Mouse (Mus musculus): ENCODE measurements around the gene Arhgef17. TPM values are rescaled to one million over a fixed set of nuclear protein-coding genes. Genes with fewer than 3 reads are reported as not detected.

Arhgef17 gene
- polyA plus RNA-seq, 1 experiment from 2014 or later = 6.5 TPM

- H3K27me3 ChIP-seq (ENCODE audit: poor library complexity, severe bottlenecking) = no peaks in the 10 kb centered on the region
- no peaks in the 10 kb centered on the region for H3K4me1 ChIP-seq
- H3K9me3 ChIP-seq = no peaks in the 10 kb centered on the region
- no peak overlapping the region for H3K4me3 ChIP-seq
- WGBS = 95% methylated on average over 3 of the region's 3 CpGs
- H3K36me3 ChIP-seq (replicated peaks) = peaks cover 26% of the 10 kb centered on the region
- H3K27ac ChIP-seq = no peak overlapping the region
- DNase-seq (ENCODE audit: extremely low spot score, low spot score) = no peak
Observed at GRCm38 (mm10) chr7:100824661-100825060, 107.2 kb downstream of the Arhgef17 start.

Small RNAs within 50 kb of the gene (microRNA-seq; reads per million reads assigned to microRNA genes)
- gene Mir3102 = 185 reads per million, percentile 54 among the genes with 10 or more reads in this experiment

Other genes starting within 250 kb of the Arhgef17 start
- gene Fam168a, start 225.5 kb downstream of the Arhgef17 start, polyA plus RNA-seq (2016; fragmentation: Nextera tagmentation; extraction: Ambion mirVana) = 30.2 and 35.8 TPM in 2 replicates
- gene Relt, start 68.7 kb downstream of the Arhgef17 start, polyA plus RNA-seq (2016; fragmentation: Nextera tagmentation; extraction: Ambion mirVana) = 5.0 and 5.7 TPM in 2 replicates
- 1.5 and 2.0 TPM in 2 replicates for gene P2ry6, start 42.5 kb upstream of the Arhgef17 start, polyA plus RNA-seq (2016; fragmentation: Nextera tagmentation; extraction: Ambion mirVana)
- 0.27 and 0.36 TPM in 2 replicates for gene P2ry2, start 80.8 kb upstream of the Arhgef17 start, polyA plus RNA-seq (2016; fragmentation: Nextera tagmentation; extraction: Ambion mirVana)
- 19.5 and 20.3 TPM in 2 replicates for gene Fchsd2, start 160.8 kb upstream of the Arhgef17 start, polyA plus RNA-seq (2016; fragmentation: Nextera tagmentation; extraction: Ambion mirVana)

Measured in forebrain, embryonic 10.5 days (tissue).